Mouse (Mus musculus) ovary, adult 18-20 months (tissue): ENCODE data around the gene Phf21b.
"Not testable (repeated sequence)": the region's sequence is repeated elsewhere in the genome, so short reads cannot be mapped to it uniquely, and the experiment has no call there.

Experiments
- DNase-seq: peaks from one replicate; pipeline ENCODE4 v3.0.0; 2022; ENCODE audit warnings: low spot score, mixed read lengths

Phf21b gene

GRCm38 (mm10) chr15:84772191-84773111, 83.4 kb downstream of the Phf21b start:
- no peak for DNase-seq

- DNase-seq: no peak
These were observed 86.1 kb downstream of the Phf21b start for GRCm38 (mm10) chr15:84769641-84770341.

GRCm38 (mm10) chr15:84768531-84768930, 87.3 kb downstream of the Phf21b start:
- DNase-seq: not testable (repeated sequence)

DNA sequence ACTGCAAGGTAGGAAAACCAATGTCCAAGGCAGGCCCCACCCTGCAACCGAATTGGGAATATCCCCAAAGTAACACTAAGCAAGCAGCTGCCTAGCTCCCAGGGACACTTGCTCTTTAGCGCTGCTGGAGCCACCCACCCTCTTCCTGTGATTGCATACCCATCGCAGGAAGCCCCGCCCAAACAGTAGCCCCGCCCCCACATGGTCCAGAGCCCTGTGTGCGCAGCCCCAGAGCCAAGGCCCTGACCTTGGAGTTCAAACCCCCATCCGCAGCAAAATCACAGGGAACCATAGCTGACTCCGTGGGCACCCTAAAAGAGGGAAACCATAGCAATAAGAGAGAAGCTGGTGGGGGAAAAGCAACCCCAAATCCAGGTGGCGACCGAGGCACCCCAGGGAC, 89.2 kb downstream of the Phf21b start:
- DNase-seq: peak; percentile 8

GRCm38 (mm10) chr15:84763423-84763812, 92.4 kb downstream of the Phf21b start:
- DNase-seq: no peak

- no peak for DNase-seq
These were observed 93.0 kb downstream of the Phf21b start for GRCm38 (mm10) chr15:84762712-84763422.

GRCm38 (mm10) chr15:84758493-84758892, 97.4 kb downstream of the Phf21b start:
- DNase-seq: no peak

DNA sequence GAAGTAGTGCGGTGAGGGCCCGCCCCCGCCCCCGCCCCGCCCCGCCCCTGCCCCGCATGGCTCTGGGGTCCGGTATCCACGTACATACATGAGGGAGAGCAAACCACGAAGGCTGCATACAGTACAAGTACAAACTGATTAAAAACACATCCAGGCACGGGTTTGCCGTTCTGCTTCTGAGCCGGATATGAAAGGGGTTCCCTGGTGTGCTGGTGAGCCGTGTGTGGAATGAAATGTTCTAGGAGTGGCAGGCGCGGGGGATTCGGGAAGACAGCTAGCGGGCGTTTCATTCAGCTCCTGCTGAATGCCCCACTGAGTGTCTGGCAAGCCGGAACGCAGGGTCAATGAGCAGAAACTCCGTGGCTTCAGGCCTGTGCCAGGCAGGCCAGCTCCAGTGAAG, 99.4 kb downstream of the Phf21b start:
- DNase-seq: no peak

DNA sequence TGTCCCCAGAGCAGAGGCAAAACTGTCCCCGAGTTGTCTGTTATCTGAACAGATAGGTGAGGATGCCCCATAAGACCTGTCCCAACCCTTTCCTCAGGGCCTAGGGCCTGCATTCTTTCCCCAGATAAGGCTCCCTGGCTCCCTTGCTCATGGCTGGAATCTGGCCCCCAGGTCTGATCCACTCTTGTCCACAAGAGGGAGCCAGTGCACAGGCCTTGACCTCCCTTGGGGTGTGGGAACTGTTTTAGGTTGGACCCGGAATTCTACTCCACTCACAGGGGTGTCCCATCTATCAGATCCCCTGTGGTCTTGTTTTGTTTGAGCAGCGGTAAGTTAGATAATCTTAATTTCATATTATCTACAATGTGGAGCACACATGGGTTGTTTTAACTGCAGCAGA, 100.9 kb downstream of the Phf21b start:
- DNase-seq: peak; percentile 29

DNA sequence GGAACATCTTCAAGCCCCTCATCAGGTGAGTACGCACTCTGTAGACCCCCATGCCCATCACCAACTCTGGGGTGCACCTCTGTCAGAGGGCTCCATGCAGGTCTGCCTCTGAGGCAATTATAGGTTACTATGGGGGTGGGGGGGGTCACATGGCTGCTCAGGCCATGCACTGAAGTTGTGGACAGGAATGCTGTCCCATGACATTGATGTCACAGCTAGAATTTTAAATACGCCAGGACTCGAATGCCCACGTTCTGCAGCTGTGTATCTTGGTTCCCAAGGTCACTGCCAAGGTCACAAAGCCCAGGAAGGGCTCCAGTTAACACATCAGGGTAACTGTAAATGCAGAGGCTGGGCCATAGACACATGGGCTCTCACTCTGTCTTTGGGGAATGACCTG, 110.0 kb downstream of the Phf21b start:
- no peak for DNase-seq

GRCm38 (mm10) chr15:84744308-84744707, 111.5 kb downstream of the Phf21b start:
- no peak for DNase-seq

DNA sequence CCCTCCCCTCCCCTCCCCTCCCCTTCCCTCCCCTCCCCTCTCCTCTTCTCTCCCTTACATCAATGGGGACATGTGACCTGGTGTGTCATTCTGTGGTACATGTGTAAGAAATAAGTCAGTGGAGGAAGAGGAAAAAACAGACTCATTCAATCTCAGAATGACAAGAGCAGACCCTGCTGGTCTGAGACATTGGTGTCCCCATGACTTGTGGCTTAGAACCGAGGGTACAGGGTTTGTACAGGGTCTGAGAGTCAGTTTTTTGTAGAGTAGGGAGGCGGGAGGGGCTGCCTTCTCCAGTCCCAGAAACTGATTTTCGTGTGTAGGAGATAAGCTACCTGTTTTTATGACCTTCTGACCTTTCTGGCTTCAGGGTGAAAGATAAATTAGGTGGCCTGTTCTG, 112.5 kb downstream of the Phf21b start:
- DNase-seq: no peak

DNA sequence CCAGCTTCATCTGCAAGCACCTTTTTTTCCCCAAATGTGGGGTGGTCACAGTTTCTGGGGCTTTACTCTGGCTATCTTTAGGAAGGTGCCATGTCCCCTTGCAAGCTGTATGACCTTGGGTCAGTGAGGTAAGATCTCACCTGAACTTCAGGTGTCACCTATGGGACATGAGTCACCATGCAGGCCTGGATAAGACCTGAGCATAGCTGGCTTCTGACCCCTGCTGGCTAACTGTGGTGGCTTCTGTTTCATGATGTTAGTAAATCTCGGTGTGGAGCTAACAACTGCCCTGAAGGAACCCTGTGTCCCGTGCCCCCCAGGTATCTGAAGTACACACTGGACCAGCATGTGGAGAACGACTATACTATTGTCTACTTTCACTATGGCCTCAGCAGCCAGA, 114.3 kb downstream of the Phf21b start:
- no peak for DNase-seq

DNA sequence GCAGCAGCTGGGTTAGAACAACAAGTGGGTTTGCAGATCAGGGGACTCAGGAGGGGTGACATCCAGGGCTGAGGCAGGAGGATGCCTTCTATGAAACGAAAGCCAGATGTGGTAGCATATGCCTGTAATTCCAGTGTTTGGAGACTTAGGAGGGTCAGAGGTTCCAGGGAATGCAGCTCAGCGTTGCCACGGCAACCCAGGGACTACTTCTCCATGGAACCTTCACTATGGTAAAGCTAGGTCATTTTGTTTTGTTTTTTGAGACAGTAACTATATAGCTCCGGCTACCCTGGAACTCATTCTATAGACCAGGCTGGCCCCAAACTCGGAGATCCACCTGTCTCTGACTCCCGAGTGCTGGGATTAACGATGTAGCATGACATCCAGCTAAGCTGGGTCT, 117.6 kb downstream of the Phf21b start:
- DNase-seq: no peak

DNA sequence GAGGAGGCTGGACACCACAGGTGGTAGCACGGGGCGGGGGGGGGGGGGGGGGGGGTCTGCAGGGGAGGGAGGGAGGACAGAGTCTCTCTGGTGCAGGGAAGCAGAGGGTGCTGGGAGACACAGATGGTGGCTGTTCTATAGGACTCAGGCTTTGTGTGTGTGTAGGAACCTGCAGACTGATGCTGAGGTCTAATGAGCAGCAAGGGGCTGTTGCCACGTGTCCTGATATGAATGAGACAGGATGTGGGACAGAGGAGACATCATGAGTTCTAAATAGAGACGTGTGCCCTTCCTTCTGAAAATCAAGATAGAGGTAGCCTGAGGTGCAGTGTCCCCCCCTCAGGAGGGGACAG, 118.9 kb downstream of the Phf21b start:
- no peak for DNase-seq

GRCm38 (mm10) chr15:84736346-84736993, 119.4 kb downstream of the Phf21b start:
- no peak for DNase-seq
